Mouse (Mus musculus): ENCODE data around the gene Pigh. TPM values are rescaled to one million over a fixed set of nuclear protein-coding genes. Genes with fewer than 3 reads are reported as not detected.

The Pigh gene
- polyA plus RNA-seq, 1 experiment: 9.9 TPM

DNA sequence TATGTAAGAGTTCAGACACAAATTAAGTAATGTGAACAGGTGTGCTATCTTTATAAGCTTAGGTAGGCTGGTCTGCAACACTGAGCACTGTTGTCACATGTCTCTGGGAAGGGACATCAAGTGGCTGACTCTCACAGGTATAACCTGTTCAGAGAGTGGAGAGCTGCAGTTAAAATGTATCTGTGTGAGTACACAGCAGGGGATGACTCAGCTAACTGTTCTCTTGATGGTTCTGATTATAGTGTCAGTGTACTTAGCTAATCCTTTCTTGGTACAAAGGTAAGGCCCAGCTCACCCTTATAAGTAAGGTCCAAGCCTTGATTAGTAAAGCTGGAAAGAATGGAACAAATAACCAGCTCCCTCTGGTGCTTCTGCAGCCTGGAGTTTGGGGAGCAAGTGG is 48.0 kb downstream of the Pigh start:
- TF ChIP-seq CTCF (IDR thresholded peaks at IDR 0.05; ENCODE audit: extremely low read depth, insufficient read length, insufficient replicate concordance, low read depth, low read length) (no peak), POLR2A (IDR thresholded peaks at IDR 0.05; ENCODE audit: low read depth, low read length) (no peak)
- Histone ChIP-seq H3K27me3 (ENCODE audit: control insufficient read depth, insufficient read depth, low read length) (no peaks in the 10 kb centered on the region), H3K4me3 (ENCODE audit: low read depth, low read length) (peak overlapping the region; percentile 25), H3K27ac (ENCODE audit: insufficient read depth, low read depth, low read length) (peak overlapping the region; percentile 91), H3K4me1 (ENCODE audit: control insufficient read depth, insufficient read depth, insufficient read length, low read length) (peaks cover 12% of the 10 kb centered on the region; the same call in 1 of the 2 replicates), H3K36me3 (ENCODE audit: control insufficient read depth, insufficient read depth, low read length) (peaks cover 10% of the 10 kb centered on the region)

DNA sequence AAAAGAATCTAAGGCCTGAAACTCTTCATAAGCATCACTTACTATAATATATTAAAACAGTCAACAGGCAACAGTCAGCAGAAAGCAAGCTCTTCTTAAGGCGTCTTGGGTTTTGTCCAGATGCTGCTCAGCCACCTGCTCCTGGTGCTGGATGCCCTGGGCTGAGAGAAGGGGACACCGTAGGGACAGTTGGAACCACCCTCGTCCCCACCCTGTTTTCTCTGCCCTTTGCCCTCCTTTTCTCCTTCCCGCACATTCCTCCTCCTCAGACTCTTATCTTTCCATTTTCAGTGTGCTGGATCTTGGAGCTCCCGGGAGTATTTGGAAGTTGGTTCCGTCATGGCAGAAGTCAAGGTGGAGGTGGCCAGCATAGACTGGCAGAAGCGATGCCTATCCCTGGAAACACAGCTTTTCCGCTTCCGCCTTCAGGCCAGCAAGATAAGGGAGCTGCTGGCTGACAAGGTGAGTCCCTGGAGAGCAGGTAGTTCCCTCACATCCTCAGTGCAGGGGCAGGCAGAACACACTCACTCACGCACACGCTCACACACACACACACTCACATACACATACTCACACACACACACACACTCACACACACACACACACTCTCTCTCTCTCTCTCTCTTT is 49.1 kb downstream of the Pigh start:
- Histone ChIP-seq H3K27me3 (ENCODE audit: control insufficient read depth, insufficient read depth, low read length) (no peaks in the 10 kb centered on the region), H3K4me3 (ENCODE audit: low read depth, low read length) (peak overlapping the region; percentile 59), H3K36me3 (ENCODE audit: control insufficient read depth, insufficient read depth, low read length) (peaks cover 10% of the 10 kb centered on the region), H3K27ac (ENCODE audit: insufficient read depth, low read depth, low read length) (peak overlapping the region; percentile 91), H3K4me1 (ENCODE audit: control insufficient read depth, insufficient read depth, insufficient read length, low read length) (peaks cover 12% of the 10 kb centered on the region; the same call in 1 of the 2 replicates)
- TF ChIP-seq CTCF (IDR thresholded peaks at IDR 0.05; ENCODE audit: extremely low read depth, insufficient read length, insufficient replicate concordance, low read depth, low read length) (no peak), POLR2A (IDR thresholded peaks at IDR 0.05; ENCODE audit: low read depth, low read length) (no peak; the same call in 1 of the 2 replicates)
- WGBS: 32% methylated on average over 11 of the region's 11 CpGs

DNA sequence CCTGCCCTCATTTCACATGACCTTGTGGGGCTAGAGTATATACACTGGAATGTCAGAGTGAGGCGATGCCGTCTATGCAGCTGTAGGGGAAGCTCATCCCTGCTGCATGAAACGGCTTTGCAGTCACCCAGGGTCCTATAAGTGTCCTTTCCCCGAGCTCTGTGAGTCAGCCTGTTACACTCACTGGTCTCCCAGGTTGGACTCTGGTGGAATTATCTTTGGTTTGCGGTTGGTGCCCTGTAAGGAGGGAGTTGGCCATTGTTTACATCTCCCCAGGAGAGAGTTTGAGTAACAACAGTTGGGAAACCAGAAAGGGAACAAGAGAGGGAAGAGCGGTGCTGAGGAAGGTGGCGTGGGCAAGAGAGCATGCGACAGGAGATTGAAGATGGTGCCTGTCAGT is 49.7 kb downstream of the Pigh start:
- TF ChIP-seq POLR2A (IDR thresholded peaks at IDR 0.05; ENCODE audit: low read depth, low read length) (0 out of 2 replicates have a peak, but pooled peaks have one; percentile 26), CTCF (IDR thresholded peaks at IDR 0.05; ENCODE audit: extremely low read depth, insufficient read length, insufficient replicate concordance, low read depth, low read length) (no peak)
- Histone ChIP-seq H3K27me3 (ENCODE audit: control insufficient read depth, insufficient read depth, low read length) (no peaks in the 10 kb centered on the region), H3K27ac (ENCODE audit: insufficient read depth, low read depth, low read length) (peak overlapping the region; percentile 91), H3K4me1 (ENCODE audit: control insufficient read depth, insufficient read depth, insufficient read length, low read length) (peaks cover 12% of the 10 kb centered on the region; the same call in 1 of the 2 replicates), H3K36me3 (ENCODE audit: control insufficient read depth, insufficient read depth, low read length) (peaks cover 7% of the 10 kb centered on the region), H3K4me3 (ENCODE audit: low read depth, low read length) (no peak overlapping the region)
- 54% methylated on average over 8 of the region's 8 CpGs for WGBS

DNA sequence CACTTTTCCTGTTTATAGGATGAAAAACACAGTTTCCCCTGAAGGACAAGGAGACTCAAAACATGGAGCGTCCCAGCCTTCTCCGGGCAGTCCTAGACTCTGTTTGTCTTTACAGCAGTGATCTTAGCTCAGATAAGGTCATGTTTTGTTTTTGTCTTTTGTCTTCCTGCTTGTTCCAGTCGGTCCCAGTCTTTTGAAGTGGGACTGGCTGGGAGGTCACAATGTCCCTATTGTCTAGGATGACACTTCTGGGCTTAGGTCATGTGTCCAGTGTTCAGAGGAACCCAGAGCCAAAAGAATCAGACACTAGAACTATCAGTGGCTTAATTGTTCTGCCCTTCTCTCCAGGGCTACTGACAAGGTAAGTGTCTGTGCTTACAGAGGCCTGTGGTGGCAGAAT is 54.1 kb downstream of the Pigh start:
- H3K27me3 ChIP-seq (ENCODE audit: control insufficient read depth, insufficient read depth, low read length): no peaks in the 10 kb centered on the region
- WGBS: 30% methylated on average over 3 of the region's 3 CpGs
- no peak overlapping the region for H3K27ac ChIP-seq (ENCODE audit: insufficient read depth, low read depth, low read length)
- no peak overlapping the region for H3K4me3 ChIP-seq (ENCODE audit: low read depth, low read length)
- no peak for TF ChIP-seq POLR2A (IDR thresholded peaks at IDR 0.05; ENCODE audit: low read depth, low read length)
- TF ChIP-seq CTCF (IDR thresholded peaks at IDR 0.05; ENCODE audit: extremely low read depth, insufficient read length, insufficient replicate concordance, low read depth, low read length): no peak
- no peaks in the 10 kb centered on the region for H3K36me3 ChIP-seq (ENCODE audit: control insufficient read depth, insufficient read depth, low read length)
- peaks cover 6% of the 10 kb centered on the region; the same call in 1 of the 2 replicates for H3K4me1 ChIP-seq (ENCODE audit: control insufficient read depth, insufficient read depth, insufficient read length, low read length)

DNA sequence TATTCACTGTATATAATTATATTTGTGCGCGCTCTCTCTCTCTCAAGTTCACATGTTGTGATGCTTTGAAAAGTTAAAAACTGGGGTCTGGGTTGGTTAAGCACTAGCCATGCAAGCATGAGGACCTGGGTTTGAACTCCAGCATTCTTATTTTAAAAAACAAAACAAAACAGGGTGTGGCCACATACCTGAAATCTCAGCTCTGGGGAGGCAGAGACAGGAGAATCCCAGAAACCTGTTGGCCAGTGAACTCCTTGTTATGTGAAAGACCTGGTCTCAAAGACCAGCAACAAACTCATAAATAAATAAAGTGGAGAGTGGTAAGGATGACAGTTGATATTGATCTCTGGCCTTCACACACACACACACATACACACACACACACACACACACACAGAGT is 55.1 kb downstream of the Pigh start:
- H3K4me3 ChIP-seq (ENCODE audit: low read depth, low read length): no peak overlapping the region
- 98% methylated on average over 2 of the region's 2 CpGs for WGBS
- H3K36me3 ChIP-seq (ENCODE audit: control insufficient read depth, insufficient read depth, low read length): no peaks in the 10 kb centered on the region
- TF ChIP-seq CTCF (IDR thresholded peaks at IDR 0.05; ENCODE audit: extremely low read depth, insufficient read length, insufficient replicate concordance, low read depth, low read length) (no peak), POLR2A (IDR thresholded peaks at IDR 0.05; ENCODE audit: low read depth, low read length) (no peak)
- no peak overlapping the region for H3K27ac ChIP-seq (ENCODE audit: insufficient read depth, low read depth, low read length)
- H3K27me3 ChIP-seq (ENCODE audit: control insufficient read depth, insufficient read depth, low read length): no peaks in the 10 kb centered on the region
- H3K4me1 ChIP-seq (ENCODE audit: control insufficient read depth, insufficient read depth, insufficient read length, low read length): 0 out of 2 replicates have a peak, but pooled peaks cover 2% of the 10 kb centered on the region

Other genes with a start within 250 kb of the Pigh start
- gene Atp6v1d, start 228.0 kb downstream of the Pigh start, polyA plus RNA-seq (2012; rRNA removed): 0.80 and 2.2 TPM in 2 replicates
- gene Eif2s1, start 227.8 kb downstream of the Pigh start, polyA plus RNA-seq (2012; rRNA removed): 1.4 and 2.0 TPM in 2 replicates
- gene Plek2, start 182.7 kb downstream of the Pigh start, polyA plus RNA-seq (2012; rRNA removed): 6.7 and 23.2 TPM in 2 replicates
- 6.6 and 11.7 TPM in 2 replicates for gene Tmem229b, start 82.0 kb downstream of the Pigh start, polyA plus RNA-seq (2012; rRNA removed)
- gene Plekhh1, start 60.5 kb downstream of the Pigh start, polyA plus RNA-seq (2012; rRNA removed): 8.4 and 18.1 TPM in 2 replicates
- 148 and 162 TPM in 2 replicates for gene Arg2, start 41.1 kb upstream of the Pigh start, polyA plus RNA-seq (2012; rRNA removed)
- gene Vti1b, start 83.0 kb upstream of the Pigh start, polyA plus RNA-seq (2012; rRNA removed): 23.4 and 56.8 TPM in 2 replicates
- gene Rdh11, start 102.6 kb upstream of the Pigh start, polyA plus RNA-seq (2012; rRNA removed): 6.3 and 11.6 TPM in 2 replicates
- gene Rdh12, start 119.3 kb upstream of the Pigh start, polyA plus RNA-seq (2012; rRNA removed): 0.44 and 0.47 TPM in 2 replicates
- gene Zfyve26, start 206.7 kb upstream of the Pigh start, polyA plus RNA-seq (2012; rRNA removed): 10.8 and 17.1 TPM in 2 replicates
- gene Rad51b, start 207.6 kb upstream of the Pigh start, polyA plus RNA-seq (2012; rRNA removed): 0.14 and 0.46 TPM in 2 replicates

Measured in small intestine, adult 2 months (tissue).